Mouse (Mus musculus): Measurements from ENCODE around the gene Oprl1.

Gene Oprl1

GRCm38 (mm10) chr2:181714903-181715326 lies at the start of gene Oprl1:
Gene Oprl1 (plus strand): TSS chr2:181715016.
- peak; percentile 74 to 82 for DNase-seq (ENCODE audit: low spot score in 2 of 2)

DNA sequence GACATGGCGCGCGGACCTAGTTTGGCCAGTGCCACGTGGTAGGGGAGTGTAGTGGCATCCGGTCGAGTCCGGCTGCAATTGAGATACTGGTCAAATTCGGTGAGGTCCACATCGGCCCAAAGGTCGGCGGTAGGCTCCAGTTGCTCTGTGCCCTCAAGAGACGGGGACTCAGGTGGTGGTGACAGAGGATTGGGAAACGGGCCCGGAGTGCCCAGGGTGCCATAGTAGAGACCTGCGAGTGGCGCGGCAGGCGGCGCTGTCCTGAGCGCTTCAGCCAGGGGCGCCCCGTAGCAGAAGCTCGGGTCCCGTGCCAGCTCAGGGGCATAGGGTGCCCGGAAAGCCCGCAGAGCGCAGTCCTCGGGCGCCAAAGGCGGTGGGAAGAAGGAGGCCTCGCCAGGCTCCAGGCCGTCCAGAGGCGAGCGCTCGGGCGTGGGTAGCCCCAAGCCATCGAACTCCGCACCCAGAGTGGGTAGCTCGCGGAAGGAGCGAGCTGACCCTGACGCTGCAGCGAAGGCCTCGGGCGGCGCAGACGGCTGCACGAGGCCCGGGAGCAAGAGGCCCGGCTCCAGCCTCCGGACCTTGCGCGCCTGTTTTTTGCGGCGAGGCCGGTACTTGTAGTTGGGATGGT lies 44.4 kb upstream of the Oprl1 start:
- DNase-seq (ENCODE audit: low spot score in 2 of 2) = no peak

GRCm38 (mm10) chr2:181670913-181671311 lies 43.9 kb upstream of the Oprl1 start:
- no peak for DNase-seq (ENCODE audit: low spot score in 2 of 2)

DNA sequence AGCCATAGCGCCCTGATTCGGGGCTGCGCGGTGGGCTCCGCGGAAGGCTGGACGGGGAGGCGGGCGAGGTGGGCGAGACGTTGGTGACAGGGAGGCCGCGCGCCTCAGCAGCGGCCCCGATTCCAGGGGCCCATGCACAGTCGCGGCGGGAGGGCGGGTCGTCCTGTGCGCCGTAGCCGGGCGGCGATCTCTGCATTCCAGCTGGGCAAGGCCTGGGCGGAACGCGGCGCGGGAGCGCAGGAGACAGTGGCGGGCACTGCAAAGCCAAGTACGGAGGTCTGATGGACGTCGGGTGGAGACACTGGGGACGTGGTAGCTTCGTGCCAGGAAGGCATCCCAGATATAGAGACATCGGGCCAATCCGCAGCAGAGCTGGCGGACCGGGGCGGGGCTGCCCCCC lies 43.5 kb upstream of the Oprl1 start, which contains the start of gene Sox18:
Gene Sox18 (minus strand): TSS at position 315 of the 400 bp plus-strand sequence.
- DNase-seq (ENCODE audit: low spot score in 2 of 2) = no peak

GRCm38 (mm10) chr2:181671984-181672383 lies 42.8 kb upstream of the Oprl1 start:
- DNase-seq (ENCODE audit: low spot score in 2 of 2) = no peak

- DNase-seq (ENCODE audit: low spot score in 2 of 2) = no peak
Measured at GRCm38 (mm10) chr2:181673501-181673900, 41.3 kb upstream of the Oprl1 start.

GRCm38 (mm10) chr2:181674934-181675333 lies 39.9 kb upstream of the Oprl1 start:
- DNase-seq (ENCODE audit: low spot score in 2 of 2) = no peak

DNA sequence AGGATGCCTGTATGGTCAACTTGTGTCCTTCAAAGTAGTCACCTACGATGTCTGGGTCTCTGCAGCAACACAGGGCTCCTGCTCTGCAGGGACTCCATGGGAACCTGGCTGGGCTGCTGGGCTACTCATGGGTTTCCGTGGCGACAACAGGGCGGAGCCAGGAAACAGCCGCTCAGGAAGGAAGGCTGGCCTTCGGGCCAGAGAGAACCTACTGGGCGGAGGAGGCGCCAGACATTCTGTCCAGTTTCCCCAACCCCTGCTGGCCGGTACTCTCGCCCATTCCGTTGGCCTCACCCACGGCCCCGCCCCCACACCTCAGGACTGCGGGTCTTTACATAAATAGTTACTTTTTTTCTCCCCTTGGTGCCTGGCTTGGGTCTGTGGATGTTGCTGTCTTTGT lies 39.4 kb upstream of the Oprl1 start:
- DNase-seq (ENCODE audit: low spot score in 2 of 2) = no peak

DNA sequence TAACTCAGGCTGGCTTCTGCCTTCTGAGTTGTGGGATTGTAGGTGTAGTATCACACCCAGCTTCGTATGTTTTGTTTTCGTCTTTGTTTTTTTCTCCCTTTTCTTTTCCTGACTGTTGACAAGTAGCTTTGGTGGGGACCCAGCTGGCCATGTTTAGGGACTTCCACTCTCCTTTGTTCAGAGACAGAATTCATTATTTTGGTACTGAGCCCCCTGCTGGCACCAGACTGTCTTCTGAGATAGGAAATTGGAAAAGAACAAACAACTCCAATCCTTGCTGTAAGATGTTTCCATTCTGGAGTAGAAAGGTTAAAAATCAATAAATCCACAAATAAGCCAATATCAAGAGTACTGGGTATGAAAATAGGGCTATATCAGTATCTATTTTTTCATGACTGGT lies 38.4 kb upstream of the Oprl1 start:
- no peak for DNase-seq (ENCODE audit: low spot score in 2 of 2)

- no peak for DNase-seq (ENCODE audit: low spot score in 2 of 2)
Measured at GRCm38 (mm10) chr2:181677096-181677754, 37.6 kb upstream of the Oprl1 start.

DNA sequence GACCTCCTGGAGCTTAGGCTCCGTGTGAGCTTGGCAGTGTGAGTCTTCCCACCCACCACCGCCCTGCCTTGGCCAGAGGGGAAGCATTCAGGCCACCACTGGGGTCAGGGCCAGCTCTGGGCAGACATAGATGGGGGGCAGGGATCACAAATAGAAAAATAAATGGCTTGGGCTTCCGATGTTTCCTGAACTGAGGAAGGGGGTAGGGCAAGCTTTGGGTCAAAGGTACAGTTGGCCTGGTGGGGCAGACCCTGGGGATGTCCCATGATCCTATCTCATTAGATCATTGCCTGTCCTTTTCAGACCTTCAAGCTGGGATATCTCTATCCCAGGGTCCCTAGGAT lies 37.1 kb upstream of the Oprl1 start:
- DNase-seq (ENCODE audit: low spot score in 2 of 2) = no peak

DNA sequence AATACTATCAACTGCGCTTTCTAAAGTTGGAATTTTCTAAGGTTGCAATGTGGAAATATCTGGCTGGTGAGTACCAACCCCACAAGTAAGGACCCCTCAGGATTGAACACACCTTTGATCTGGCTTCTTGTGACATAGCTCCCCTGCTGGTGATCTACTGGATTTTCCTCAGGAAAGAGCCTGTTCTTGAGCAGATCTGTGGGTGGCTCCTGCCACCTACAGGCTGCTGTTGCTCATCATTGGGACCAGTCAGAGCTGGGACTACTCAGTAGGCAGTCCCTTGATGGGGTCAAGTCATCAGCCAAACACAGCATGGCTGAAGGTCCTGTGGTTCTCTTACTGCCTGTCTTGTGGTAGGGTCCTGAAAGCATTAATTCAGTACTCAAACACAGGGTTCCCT lies 36.0 kb upstream of the Oprl1 start:
- DNase-seq (ENCODE audit: low spot score in 2 of 2) = peak; percentile 78 to 86

DNA sequence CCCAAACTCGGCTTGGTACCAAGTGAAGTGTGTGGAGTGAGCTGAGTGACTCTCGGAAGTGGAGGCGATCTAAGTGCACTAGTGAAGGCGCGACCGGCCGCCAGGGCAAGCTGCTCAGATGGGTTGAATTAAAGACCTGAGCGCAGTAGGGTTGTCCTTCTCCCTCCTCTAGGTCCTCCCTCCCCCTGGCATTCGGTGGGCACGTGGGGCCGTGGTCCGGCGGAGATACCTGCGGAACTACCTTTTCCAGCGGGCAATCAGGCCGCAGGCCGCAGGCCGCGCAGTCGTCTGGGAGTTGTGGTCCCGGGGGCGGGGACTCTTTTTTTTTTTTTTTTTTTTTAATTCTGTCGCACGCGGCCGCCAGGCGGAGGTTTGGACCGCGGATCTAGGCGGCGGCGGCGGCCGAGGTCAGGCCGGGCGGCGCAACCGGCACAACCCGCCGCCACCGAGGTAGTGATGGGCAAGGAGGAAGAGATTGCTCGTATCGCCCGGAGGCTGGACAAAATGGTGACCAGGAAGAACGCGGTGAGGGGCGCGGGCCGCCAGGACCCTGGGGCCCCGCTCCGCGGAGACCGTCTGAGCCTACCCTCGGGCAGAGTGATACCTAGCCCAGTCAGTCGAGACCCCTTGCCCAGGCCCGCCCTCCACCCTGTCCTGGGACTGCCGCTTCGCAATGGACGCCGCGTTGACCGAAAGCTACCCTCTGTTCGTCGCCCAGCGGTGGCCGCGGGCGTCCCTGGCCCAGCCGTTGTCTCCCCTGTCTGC lies 34.7 kb upstream of the Oprl1 start, which contains the start of gene Tcea2:
Gene Tcea2 (plus strand): TSS at position 360 of the 765 bp plus-strand sequence.
- DNase-seq (ENCODE audit: low spot score in 2 of 2) = peak; percentile 71 to 78

DNA sequence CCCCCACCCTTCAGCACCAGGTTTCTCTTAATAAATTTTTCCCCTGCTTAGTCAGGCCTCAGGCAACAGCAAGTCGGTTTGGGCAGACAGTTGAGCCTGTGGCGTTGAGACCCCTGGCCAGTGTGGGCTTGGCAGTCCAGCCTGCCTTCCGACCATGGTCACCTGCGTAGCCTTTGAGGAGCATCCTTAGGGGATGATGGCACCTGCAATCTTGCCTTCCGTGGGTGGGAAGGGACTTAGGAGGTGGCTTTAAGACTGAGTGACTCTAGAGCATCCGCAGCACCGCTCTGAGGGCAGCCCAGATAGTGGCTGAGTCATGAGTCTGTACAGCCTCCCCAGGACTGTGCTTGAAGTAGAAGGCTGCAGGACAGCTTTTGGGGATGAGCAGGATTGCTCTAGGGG lies 34.1 kb upstream of the Oprl1 start:
- DNase-seq (ENCODE audit: low spot score in 2 of 2) = peak in 1 of 2 experiments; percentile 52

DNA sequence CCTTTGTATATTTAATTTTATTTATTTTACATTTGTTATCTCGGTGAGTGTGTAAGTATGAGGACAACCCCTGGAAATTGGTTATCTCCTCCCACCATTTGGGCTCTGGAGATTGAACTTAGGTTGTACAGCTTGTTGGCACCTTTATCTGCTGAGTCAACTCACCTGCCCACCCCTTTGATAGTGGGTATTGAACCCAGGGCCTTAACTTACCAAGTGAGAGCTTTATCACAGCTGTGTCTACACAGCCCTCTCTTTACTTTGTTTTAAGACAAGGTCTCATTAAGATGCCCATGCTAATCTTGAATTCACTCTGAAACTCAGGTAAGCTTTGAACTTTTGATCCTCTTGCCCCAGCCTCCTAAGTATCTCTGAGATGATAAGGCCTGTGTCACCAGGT lies 32.8 kb upstream of the Oprl1 start:
- DNase-seq (ENCODE audit: low spot score in 2 of 2) = no peak

DNA sequence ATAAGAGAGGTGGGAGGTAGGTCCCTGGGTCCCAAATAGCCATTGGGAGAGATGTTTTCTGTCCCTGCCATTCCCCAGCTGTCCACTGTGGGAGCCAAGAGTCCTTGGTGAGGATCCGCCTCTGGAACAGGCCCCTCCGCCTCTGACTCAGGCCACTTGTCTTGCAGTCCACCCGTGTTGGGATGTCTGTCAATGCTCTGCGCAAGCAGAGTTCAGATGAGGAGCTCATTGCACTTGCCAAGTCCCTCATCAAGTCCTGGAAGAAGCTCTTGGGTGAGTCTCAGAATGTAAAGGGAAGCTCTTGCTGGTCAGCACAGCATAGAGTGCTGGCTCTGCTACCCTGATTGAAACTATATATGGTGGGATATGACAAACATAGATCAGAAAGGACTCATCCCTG lies 31.4 kb upstream of the Oprl1 start:
- DNase-seq (ENCODE audit: low spot score in 2 of 2) = no peak

DNA sequence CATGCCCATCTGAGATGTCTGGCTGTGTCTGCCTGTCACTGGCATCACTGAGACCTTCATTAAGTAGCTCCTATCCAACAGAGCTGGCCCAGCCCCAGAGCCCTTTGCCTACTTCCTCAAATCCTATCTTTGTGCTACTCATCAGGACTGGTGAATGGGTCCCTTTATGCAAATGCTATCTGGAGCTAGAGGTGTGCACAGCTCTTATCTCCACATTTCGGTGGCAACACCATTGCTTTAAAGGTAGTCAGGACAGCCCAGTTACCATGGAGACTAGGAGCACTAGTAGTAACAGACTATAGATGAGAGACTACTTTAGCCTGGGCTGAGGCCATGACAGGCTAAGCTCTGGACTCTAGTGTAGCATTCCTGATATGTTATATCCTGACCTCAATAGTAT lies 30.1 kb upstream of the Oprl1 start:
- DNase-seq (ENCODE audit: low spot score in 2 of 2) = no peak

- DNase-seq (ENCODE audit: low spot score in 2 of 2) = no peak
Measured at GRCm38 (mm10) chr2:181685686-181686085, 29.1 kb upstream of the Oprl1 start.

DNA sequence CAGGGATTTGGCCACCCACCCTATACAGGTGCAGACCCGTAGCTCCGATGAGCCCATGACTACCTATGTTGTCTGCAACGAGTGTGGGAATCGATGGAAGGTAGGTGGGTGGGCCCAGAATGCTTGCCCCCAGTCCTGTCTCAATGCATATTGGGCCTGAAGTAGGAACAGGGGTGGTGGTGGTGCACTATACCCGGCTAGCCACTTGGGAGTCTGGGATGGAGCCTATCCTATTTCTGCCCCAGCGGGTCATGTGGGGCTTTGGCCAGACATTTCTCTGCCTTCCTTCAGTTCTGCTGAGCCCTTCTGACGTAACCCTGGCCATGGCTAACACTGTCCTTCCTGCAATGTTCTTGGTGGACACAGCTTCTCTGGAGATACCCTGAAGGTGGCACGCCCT lies 27.2 kb upstream of the Oprl1 start:
- no peak for DNase-seq (ENCODE audit: low spot score in 2 of 2)

DNA sequence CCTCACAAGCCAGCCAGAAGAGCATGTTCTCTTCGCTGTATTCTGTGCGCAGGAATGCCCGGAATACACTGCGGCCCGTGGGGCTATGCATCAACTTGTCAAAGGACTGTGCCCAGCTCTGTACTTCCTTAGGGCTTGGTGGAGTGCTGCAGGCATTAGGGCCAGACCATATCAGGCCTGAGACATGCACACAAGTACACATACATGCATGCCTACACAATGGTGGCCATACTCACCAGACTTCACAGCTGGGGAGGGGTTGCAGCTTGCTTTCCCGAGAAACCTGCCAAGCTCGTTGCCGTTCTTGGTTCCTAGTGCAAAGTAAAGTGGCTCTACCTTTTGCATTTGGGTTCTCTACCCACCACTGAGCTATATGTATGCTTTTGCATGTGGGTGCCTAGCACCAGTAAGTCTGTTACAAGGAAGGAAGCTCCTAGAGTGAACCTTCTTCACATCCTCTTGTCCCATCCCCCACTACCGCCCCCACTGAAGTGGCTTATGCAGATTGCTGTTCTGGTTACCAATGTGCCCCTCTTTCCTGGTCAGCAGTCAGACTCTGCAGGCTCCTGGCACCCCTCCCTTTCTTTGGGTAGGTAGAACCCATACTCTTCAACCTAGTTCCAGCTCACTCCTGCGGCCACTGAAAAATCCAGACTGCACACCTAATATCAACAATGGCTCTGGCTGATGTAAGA lies 25.2 kb upstream of the Oprl1 start:
- no peak for DNase-seq (ENCODE audit: low spot score in 2 of 2)

DNA sequence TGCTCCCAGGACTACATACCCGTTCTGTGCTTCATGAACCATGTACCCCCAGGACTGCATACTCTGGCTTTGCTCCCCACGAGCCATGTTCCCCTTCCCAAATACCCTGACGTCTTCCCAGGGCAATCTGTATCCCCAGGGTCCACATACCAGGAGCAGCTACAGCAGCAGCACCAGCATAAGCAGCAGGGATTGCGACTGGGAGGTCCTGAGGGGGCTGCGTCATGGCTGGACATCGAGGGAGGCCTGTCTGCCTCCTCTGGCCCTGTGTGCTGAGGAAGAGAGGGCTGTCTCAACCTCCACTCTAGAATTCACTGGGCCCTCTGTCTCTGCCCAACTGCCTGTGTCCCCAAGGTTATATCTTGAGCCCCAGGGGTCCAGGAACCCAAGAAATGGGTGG lies 23.7 kb upstream of the Oprl1 start:
- no peak for DNase-seq (ENCODE audit: low spot score in 2 of 2)

- no peak for DNase-seq (ENCODE audit: low spot score in 2 of 2)
Measured at GRCm38 (mm10) chr2:181691571-181691970, 23.2 kb upstream of the Oprl1 start.

Measured in right cerebral cortex, adult 2 months (tissue).